In genomic region chr4:127223291-127223690, GRCm38 (mm10) we compare ENCODE assay signal across 22 mouse cellular contexts. TPM values are rescaled to one million over a fixed set of nuclear protein-coding genes. Genes with fewer than 3 reads are reported as not detected.
DNase-seq lines count a peak whose midpoint lies in the region; ATAC-seq lines count a peak whose summit lies in the region.
"Had no signal": no experiment of that assay in that cellular context is flagged by ENCODE, and none has a peak within 500 bp of the region (broad histone marks: within the 10 kb centered on the region; RNA-seq: fewer than 3 reads in every experiment).

No protein-coding gene starts in this region.

- peak overlapping the region; percentile 35; the same call in 1 of the 2 replicates for H3K27ac ChIP-seq in hindbrain, embryonic 10.5 days
- H3K27ac ChIP-seq in hindbrain, embryonic 12.5 days: no peak overlapping the region
- H3K27ac ChIP-seq: heart, embryonic 13.5 days; hindbrain, embryonic 13.5 days; kidney, embryonic 15.5 days; liver, embryonic 15.5 days; midbrain, embryonic 15.5 days had no signal

- peaks cover 57% of the 10 kb centered on the region for H3K27me3 ChIP-seq in hindbrain, embryonic 10.5 days (ENCODE audit: insufficient read depth, poor library complexity, severe bottlenecking)
- H3K27me3 ChIP-seq in hindbrain, embryonic 12.5 days: peaks cover 17% of the 10 kb centered on the region
- H3K27me3 ChIP-seq: midbrain, embryonic 15.5 days had no signal

- H3K36me3 ChIP-seq in hindbrain, embryonic 10.5 days: no peaks in the 10 kb centered on the region
- no peaks in the 10 kb centered on the region for H3K36me3 ChIP-seq in hindbrain, embryonic 12.5 days
- H3K36me3 ChIP-seq: heart, embryonic 13.5 days; kidney, embryonic 15.5 days; liver, embryonic 15.5 days; midbrain, embryonic 15.5 days had no signal

- 42% methylated on average over 10 of the region's 10 CpGs for WGBS in hindbrain, embryonic 10.5 days
- 40% methylated on average over 10 of the region's 10 CpGs for WGBS in hindbrain, embryonic 12.5 days

- H3K9me3 ChIP-seq in hindbrain, embryonic 10.5 days: peaks cover 3% of the 10 kb centered on the region; the same call in 1 of the 2 replicates
- H3K9me3 ChIP-seq in hindbrain, embryonic 12.5 days (replicated peaks): no peaks in the 10 kb centered on the region
- H3K9me3 ChIP-seq: heart, embryonic 13.5 days; kidney, embryonic 15.5 days; liver, embryonic 15.5 days; midbrain, embryonic 15.5 days had no signal

- peaks cover 54% of the 10 kb centered on the region for H3K4me1 ChIP-seq in hindbrain, embryonic 10.5 days (replicated peaks)
- peaks cover 45% of the 10 kb centered on the region for H3K4me1 ChIP-seq in hindbrain, embryonic 12.5 days
- H3K4me1 ChIP-seq: heart, embryonic 13.5 days; liver, embryonic 15.5 days had no signal

- no peak for DNase-seq in hindbrain, embryonic 10.5 days (ENCODE audit: low spot score)
- peak; percentile 71 for DNase-seq in brain, adult 2 months (ENCODE audit: low read depth, low spot score)
- DNase-seq in cerebellum, adult 8-10 months: peak; percentile 56
- peak; percentile 68 to 73 for DNase-seq in cerebellum, postnatal 36 days
- no peak for DNase-seq in right cerebral cortex, postnatal 10 days (ENCODE audit: low spot score in 2 of 2)
- no peak for DNase-seq in lung, adult 18-20 months
- DNase-seq: adrenal gland, postnatal 10 days; heart, adult 18-20 months; heart, postnatal 14 days; kidney, adult 11 months; lung, postnatal 4 days; right cerebral cortex, adult 18-20 months; thymus, adult 18-20 months; thymus, postnatal 36 days had no signal

- no peak overlapping the region for H3K4me2 ChIP-seq in hindbrain, embryonic 12.5 days (replicated peaks)
- H3K4me2 ChIP-seq: heart, embryonic 13.5 days; hindbrain, embryonic 13.5 days; kidney, embryonic 15.5 days; liver, embryonic 15.5 days; midbrain, embryonic 15.5 days had no signal

- no peak for ATAC-seq in hindbrain, embryonic 12.5 days (ENCODE audit: low FRiP score)
- ATAC-seq: forebrain, embryonic 14.5 days; midbrain, embryonic 15.5 days had no signal

- H3K4me3 ChIP-seq in hindbrain, embryonic 10.5 days: no peak overlapping the region
- no peak overlapping the region for H3K4me3 ChIP-seq in hindbrain, embryonic 12.5 days
- H3K4me3 ChIP-seq: heart, embryonic 13.5 days; hindbrain, embryonic 13.5 days; kidney, embryonic 15.5 days; liver, embryonic 15.5 days; midbrain, embryonic 15.5 days had no signal

- H3K9ac ChIP-seq in hindbrain, embryonic 12.5 days: no peak overlapping the region
- H3K9ac ChIP-seq: heart, embryonic 13.5 days; kidney, embryonic 15.5 days; liver, embryonic 15.5 days; midbrain, embryonic 15.5 days had no signal

RNA-seq across cellular contexts. Expression of gene Smim12, which starts 20.3 kb away (rescaled TPM):
- 78.7 and 81.1 TPM in 2 replicates for polyA plus RNA-seq in hindbrain, embryonic 10.5 days (2016; fragmentation: Nextera tagmentation; extraction: Ambion mirVana)
- 44.7 and 50.6 TPM in 2 replicates for polyA plus RNA-seq in hindbrain, embryonic 12.5 days (2016; fragmentation: Nextera tagmentation; extraction: Ambion mirVana)

RNA-seq across cellular contexts. Expression of gene Dlgap3, which starts 54.3 kb away (rescaled TPM):
- 3.7 and 7.9 TPM in 2 replicates for polyA plus RNA-seq in hindbrain, embryonic 10.5 days (2016; fragmentation: Nextera tagmentation; extraction: Ambion mirVana)
- polyA plus RNA-seq in hindbrain, embryonic 12.5 days (2016; fragmentation: Nextera tagmentation; extraction: Ambion mirVana): 12.5 and 13.3 TPM in 2 replicates
- polyA plus RNA-seq: C2C12 had no signal

Comparison
In these comparisons a context has a peak if more than half of its experiments do, and no peak if none do; other contexts are left out.
1. DNase-seq: peak in brain, adult 2 months (single experiment), cerebellum, adult 8-10 months (single experiment) and cerebellum, postnatal 36 days (2 of 2); none in hindbrain, embryonic 10.5 days (single experiment), right cerebral cortex, postnatal 10 days (0 of 2) and lung, adult 18-20 months (0 of 2).